Mouse (Mus musculus): ENCODE data around the gene BC034090. TPM values are rescaled to one million over a fixed set of nuclear protein-coding genes. Genes with fewer than 3 reads are reported as not detected.

BC034090 gene
- polyA plus RNA-seq (2012), result 0.03 TPM in 1 of 2 replicates, not detected in the other

DNA sequence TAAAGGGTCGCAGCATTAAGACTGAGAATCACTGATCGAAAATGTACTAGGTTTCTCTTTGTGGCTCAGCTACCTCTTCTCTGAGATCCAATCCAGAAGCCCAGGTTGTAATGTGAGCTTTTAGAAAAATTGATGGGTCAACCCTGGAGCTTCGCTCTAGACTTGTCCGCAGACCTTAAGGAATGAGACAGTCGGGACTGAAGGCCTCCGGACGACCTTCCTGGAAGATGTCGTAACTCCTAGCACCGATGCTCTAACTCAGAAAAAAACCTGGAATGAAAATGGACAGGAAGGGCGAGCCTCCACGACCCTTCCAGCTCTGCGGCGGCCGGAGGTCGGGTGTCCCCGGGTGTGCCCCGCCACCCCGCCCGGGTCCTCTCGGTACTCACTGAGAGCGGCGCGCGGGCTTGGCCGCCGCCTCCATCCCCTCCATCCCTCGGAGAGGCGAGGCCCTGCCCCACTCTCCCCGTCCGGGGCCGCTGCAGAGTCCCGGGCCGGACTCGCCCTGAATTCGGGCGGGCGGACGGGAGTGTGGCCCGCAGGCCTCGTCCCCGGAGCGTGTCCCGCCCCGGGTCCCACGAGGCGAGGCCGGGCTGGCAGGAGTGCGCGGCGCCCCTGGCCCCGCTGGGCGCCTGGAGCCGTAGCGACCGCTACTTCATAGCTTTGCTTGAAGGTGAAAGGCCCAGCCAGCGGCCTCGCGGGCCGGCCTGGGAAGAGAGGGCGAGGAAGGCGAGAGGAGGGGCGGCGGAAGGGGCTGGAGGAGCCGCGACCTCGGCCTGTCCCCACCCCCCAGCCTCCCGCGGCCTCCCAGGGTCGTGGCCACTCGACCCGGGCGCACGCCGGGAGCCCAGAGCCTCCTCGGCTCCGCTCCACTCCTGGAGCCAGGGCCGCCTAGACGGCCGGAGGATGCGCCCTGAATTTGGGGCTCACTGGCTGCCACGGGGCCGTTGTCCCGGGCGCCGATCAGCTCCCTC is at the start of gene BC034090:
BC034090 (minus strand) TSS at position 648 of the 974 bp plus-strand sequence.
- no peak for TF ChIP-seq GATA1 (IDR thresholded peaks at IDR 0.05; ENCODE audit: low read length)

- no peak for TF ChIP-seq GATA1 (IDR thresholded peaks at IDR 0.05; ENCODE audit: low read length)
Observed at GRCm38 (mm10) chr1:155293446-155293845, 49.2 kb upstream of the BC034090 start.

- TF ChIP-seq GATA1 (IDR thresholded peaks at IDR 0.05; ENCODE audit: low read length), result no peak
Observed at GRCm38 (mm10) chr1:155289411-155289810, 45.2 kb upstream of the BC034090 start.

GRCm38 (mm10) chr1:155288033-155288432 is 43.8 kb upstream of the BC034090 start:
- TF ChIP-seq GATA1 (IDR thresholded peaks at IDR 0.05; ENCODE audit: low read length), result no peak

- no peak for TF ChIP-seq GATA1 (IDR thresholded peaks at IDR 0.05; ENCODE audit: low read length)
Observed at GRCm38 (mm10) chr1:155283808-155284207, 39.6 kb upstream of the BC034090 start.

DNA sequence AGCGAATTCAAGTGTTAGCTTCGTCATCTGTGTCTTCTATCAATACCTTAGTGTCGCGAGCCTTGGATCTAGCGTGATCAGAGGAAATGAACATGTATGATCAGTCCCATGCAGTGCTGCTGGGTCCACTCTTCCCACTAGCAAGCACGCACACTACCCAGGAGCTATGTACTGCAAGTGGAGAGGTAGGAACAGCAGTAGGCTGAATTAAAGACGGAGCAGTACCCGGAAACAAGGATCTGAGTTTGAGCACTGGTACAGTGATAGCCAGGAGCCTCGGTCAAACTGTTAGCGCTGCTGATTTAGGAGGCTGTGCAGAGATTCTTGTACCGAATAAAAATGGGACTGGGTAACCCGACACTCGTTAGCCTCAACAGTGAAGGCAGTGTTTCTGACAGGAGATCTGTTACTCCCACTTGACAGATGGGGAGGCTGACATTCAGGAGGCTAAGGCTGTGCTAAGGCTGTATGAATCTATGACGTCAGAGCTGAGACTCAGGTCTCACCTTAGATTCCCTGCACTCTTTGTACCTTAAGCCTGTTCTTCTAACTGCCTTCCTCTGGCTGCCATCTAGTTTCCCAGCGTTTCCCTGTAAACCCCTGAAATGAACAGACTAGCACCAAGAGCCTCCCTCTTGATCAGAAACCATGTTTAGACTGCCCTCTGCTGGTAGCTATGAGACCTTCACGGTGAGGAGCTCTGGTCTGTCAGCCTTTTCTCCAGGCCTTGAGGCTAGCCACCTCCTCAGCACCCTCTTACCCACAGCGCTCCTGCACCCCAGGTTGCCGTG is 37.0 kb upstream of the BC034090 start:
- no peak for TF ChIP-seq GATA1 (IDR thresholded peaks at IDR 0.05; ENCODE audit: low read length)

- TF ChIP-seq GATA1 (IDR thresholded peaks at IDR 0.05; ENCODE audit: low read length), result no peak
Observed at GRCm38 (mm10) chr1:155280306-155280705, 36.1 kb upstream of the BC034090 start.

DNA sequence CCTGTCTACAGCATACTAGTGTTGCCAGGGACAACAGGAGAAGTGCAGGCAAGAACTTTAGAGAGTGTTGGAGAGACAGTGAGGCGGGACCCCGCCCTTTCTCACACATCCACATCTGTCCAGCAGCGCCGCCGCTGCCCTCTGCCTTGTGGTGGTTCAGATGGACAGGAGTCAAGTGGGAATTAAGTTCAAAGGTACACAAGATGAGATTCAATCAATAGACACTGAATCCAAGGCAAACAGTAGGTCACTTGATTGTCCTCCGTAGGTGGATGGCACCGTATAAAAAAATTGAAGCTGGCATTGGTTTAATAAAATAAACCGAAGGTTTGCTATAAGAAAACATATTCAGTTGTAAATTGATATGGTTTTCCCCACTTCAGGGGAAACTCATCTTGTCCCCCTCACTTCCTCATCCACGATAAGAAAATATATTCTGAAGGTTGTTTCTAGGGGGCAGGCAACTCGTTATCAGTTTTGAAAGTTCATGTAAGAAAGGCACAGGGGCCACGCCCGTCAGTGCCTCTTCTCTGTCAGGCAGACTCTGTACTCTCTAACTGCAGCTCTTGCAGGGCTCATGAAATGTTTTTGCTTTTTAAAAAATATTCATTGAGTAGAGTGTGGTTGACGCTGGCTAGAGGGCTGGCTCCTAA is 32.3 kb upstream of the BC034090 start:
- TF ChIP-seq GATA1 (IDR thresholded peaks at IDR 0.05; ENCODE audit: low read length), result no peak

DNA sequence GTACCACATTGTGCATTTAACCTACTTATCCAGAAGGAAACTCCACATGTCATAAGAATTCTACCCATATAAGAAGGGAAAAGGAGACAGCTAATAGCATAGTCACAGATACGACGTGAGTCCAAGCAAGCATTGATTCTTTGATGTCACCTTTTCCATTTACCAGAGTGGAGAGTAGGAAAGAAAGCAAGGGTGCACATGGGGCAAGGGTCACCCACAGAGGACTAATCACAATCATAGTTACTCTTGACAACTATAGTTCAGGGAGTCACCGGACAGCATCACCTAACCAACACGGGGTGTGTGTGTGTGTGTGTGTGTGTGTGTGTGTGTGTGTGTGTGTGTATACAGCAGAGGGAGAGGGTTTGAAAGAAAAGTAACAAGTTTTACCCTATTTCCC is 31.5 kb upstream of the BC034090 start:
- no peak for TF ChIP-seq GATA1 (IDR thresholded peaks at IDR 0.05; ENCODE audit: low read length)

DNA sequence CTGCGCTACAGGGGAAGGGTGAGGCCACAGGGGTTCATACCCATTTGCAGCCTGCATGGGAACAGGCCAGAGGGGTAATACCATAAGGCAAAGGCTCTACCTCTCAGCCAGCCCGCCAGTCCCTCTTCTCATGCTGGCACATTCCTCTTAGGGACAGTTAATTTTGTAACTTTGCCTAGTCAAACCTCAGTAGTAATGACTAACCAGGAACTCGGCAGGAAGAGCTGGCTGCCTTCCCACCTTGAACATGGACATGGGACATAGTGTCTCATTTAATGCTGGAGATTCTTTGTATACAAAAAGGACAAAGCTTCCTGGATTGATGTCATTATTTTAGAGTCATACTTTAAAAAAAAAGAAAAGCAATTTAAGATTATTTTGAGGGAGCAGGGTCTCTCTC is 30.7 kb upstream of the BC034090 start:
- TF ChIP-seq GATA1 (IDR thresholded peaks at IDR 0.05; ENCODE audit: low read length), result no peak

DNA sequence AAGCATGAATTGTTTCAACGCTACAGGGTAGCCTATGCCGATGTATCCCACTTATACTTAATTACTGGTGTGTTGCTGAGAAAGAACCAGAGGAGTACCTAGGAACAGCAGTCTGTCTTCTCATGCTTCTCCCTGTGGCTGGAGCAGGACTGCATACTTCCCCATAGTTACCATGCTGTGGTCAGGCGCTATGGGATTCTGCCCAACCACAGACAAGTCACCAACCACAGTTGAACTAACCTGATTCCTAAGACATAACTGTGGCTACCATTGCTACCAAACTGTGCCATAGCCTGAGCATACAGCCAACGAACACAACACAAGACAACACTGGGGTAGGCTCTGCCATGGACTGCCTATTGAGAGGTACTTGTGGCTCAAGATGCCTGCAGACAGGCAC is 28.7 kb upstream of the BC034090 start:
- no peak for TF ChIP-seq GATA1 (IDR thresholded peaks at IDR 0.05; ENCODE audit: low read length)

DNA sequence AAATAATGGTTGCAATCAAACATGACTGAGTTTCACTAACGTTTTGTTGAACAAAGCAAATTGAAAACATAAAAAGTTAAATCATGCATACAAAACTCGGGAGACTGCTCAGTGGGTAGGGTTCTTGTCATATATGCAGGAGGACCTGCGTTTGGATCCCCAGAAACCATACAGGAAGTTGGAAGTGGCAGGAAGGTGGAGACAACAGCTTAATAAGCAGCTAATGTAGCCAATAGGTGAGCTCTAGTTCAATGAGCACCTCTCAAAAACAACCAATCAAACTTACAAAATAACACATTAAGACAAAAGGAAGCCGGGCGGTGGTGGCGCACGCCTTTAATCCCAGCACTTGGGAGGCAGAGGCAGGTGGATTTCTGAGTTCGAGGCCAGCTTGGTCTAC is 10.1 kb upstream of the BC034090 start:
- TF ChIP-seq GATA1 (IDR thresholded peaks at IDR 0.05; ENCODE audit: low read length), result no peak

- no peak for TF ChIP-seq GATA1 (IDR thresholded peaks at IDR 0.05; ENCODE audit: low read length)
Observed at GRCm38 (mm10) chr1:155253126-155253525, 8.9 kb upstream of the BC034090 start.

GRCm38 (mm10) chr1:155252631-155253121 is 8.4 kb upstream of the BC034090 start:
- TF ChIP-seq GATA1 (IDR thresholded peaks at IDR 0.05; ENCODE audit: low read length), result no peak

- no peak for TF ChIP-seq GATA1 (IDR thresholded peaks at IDR 0.05; ENCODE audit: low read length)
Observed at GRCm38 (mm10) chr1:155251596-155251995, 7.4 kb upstream of the BC034090 start.
